Mouse (Mus musculus) MEL (cell line): ENCODE results near the gene Bmp8b. TPM values are rescaled to one million over a fixed set of nuclear protein-coding genes. Genes with fewer than 3 reads are reported as not detected.

Experiments
- DNase-seq: peaks from one replicate; pipeline ENCODE4 v3.0.0; 2011; ENCODE audit warnings: low read depth, low spot score
- H3K27ac ChIP-seq: 2 replicates; pipeline ENCODE4 v1.5.1; 2012; ENCODE audit warnings: low read depth, mild to moderate bottlenecking, control low read depth, low read length, moderate library complexity; ENCODE audit not compliant: control insufficient read depth
- H3K27me3 ChIP-seq, 2 experiments: fragments of 150-350 bp in 1 of 2; sonication (generic) in 1 of 2; 2 replicates each; pipeline ENCODE4 v1.6.1; 2012; ENCODE audit warnings: low read length in 2 of 2, mild to moderate bottlenecking in 2 of 2, improper control_type of control experiment in 1 of 2, moderate library complexity in 1 of 2; ENCODE audit not compliant: insufficient read depth in 2 of 2, control insufficient read depth in 1 of 2
- H3K36me3 ChIP-seq, 2 experiments: 2 replicates each; pipeline ENCODE4 v1.6.1; 2012 to 2014; ENCODE audit warnings: low read length in 2 of 2, improper control_type of control experiment in 1 of 2, inconsistent platforms in 1 of 2, mild to moderate bottlenecking in 1 of 2; ENCODE audit not compliant: insufficient read depth in 2 of 2, control insufficient read depth in 1 of 2
- H3K4me1 ChIP-seq, 2 experiments: fragments of 150-350 bp in 1 of 2; sonication (generic) in 1 of 2; 2 replicates each; pipeline ENCODE4 v1.6.1; 2012; ENCODE audit warnings: low read length in 2 of 2, improper control_type of control experiment in 1 of 2, mild to moderate bottlenecking in 1 of 2; ENCODE audit not compliant: insufficient read depth in 2 of 2, control insufficient read depth in 1 of 2
- H3K4me3 ChIP-seq, 2 experiments: fragments of 150-350 bp in 1 of 2; sonication (generic) in 1 of 2; 2 replicates each; pipeline ENCODE4 v1.5.1; 2012; ENCODE audit warnings: low read depth in 2 of 2, low read length in 2 of 2, mild to moderate bottlenecking in 2 of 2, moderate library complexity in 2 of 2, control low read depth in 1 of 2, improper control_type of control experiment in 1 of 2; ENCODE audit not compliant: control insufficient read depth in 1 of 2, insufficient read depth in 1 of 2
- H3K79me2 ChIP-seq: 2 replicates; pipeline ENCODE4 v1.6.1; 2012; ENCODE audit warnings: mild to moderate bottlenecking, low read length, moderate library complexity; ENCODE audit not compliant: control insufficient read depth, poor library complexity, insufficient read depth
- H3K9ac ChIP-seq: 2 replicates; pipeline ENCODE4 v1.6.1; 2012; ENCODE audit warnings: low read depth, mild to moderate bottlenecking, control low read depth, low read length, moderate library complexity; ENCODE audit not compliant: control insufficient read depth, poor library complexity, severe bottlenecking
- H3K9me3 ChIP-seq: fragments of 150-350 bp; sonication (generic); replicated peaks from 2 replicates; pipeline ENCODE4 v1.6.1; 2012; ENCODE audit warnings: mild to moderate bottlenecking, low read length, improper control_type of control experiment, moderate library complexity; ENCODE audit not compliant: insufficient read depth
- CTCF ChIP-seq, 3 experiments: IDR thresholded peaks in 2 of 3; conservative IDR thresholded peaks in 1 of 3; 2 replicates each; pipeline ENCODE4 v1.5.1; 2011 to 2012; ENCODE audit warnings: low read length in 3 of 3, low read depth in 2 of 3, mild to moderate bottlenecking in 2 of 3, improper control_type of control experiment in 1 of 3, inconsistent platforms in 1 of 3, mixed read lengths in 1 of 3, moderate library complexity in 1 of 3; ENCODE audit not compliant: control insufficient read depth in 1 of 3, insufficient read depth in 1 of 3, poor library complexity in 1 of 3, severe bottlenecking in 1 of 3
- E2F4 ChIP-seq: IDR thresholded peaks from 2 replicates; pipeline ENCODE4 v1.6.1; 2011; ENCODE audit warnings: low read depth, low read length, improper control_type of control experiment, borderline replicate concordance
- ELF1 ChIP-seq: IDR thresholded peaks from 2 replicates; pipeline ENCODE4 v1.6.1; 2014; ENCODE audit warnings: low read depth, mild to moderate bottlenecking, inconsistent platforms, low read length, improper control_type of control experiment, moderate library complexity
- EP300 ChIP-seq, 2 experiments: IDR thresholded peaks; 2 replicates each; pipeline ENCODE4 v1.6.1; 2011; ENCODE audit warnings: improper control_type of control experiment in 2 of 2, low read length in 2 of 2, low read depth in 1 of 2, mild to moderate bottlenecking in 1 of 2
- ETS1 ChIP-seq: IDR thresholded peaks from 2 replicates; pipeline ENCODE4 v1.6.1; 2012; ENCODE audit warnings: low read depth, mild to moderate bottlenecking, inconsistent platforms, low read length, improper control_type of control experiment, moderate library complexity
- GATA1 ChIP-seq: IDR thresholded peaks from 2 replicates; pipeline ENCODE4 v1.6.1; 2011; ENCODE audit warnings: low read depth, low read length, improper control_type of control experiment
- JUND ChIP-seq: IDR thresholded peaks from 2 replicates; pipeline ENCODE4 v1.6.1; 2011; ENCODE audit warnings: low read depth, mild to moderate bottlenecking, improper control_type of control experiment, low read length
- MAFK ChIP-seq: IDR thresholded peaks from 2 replicates; pipeline ENCODE4 v1.6.1; 2011; ENCODE audit warnings: low read depth, mild to moderate bottlenecking, low read length, improper control_type of control experiment, borderline replicate concordance
- MAX ChIP-seq: IDR thresholded peaks from 2 replicates; pipeline ENCODE4 v1.6.1; 2011; ENCODE audit warnings: low read length, improper control_type of control experiment
- MEF2A ChIP-seq: IDR thresholded peaks from 2 replicates; pipeline ENCODE4 v1.6.1; 2014; ENCODE audit warnings: low read depth, mild to moderate bottlenecking, inconsistent platforms, low read length, improper control_type of control experiment; ENCODE audit not compliant: poor library complexity, insufficient replicate concordance, severe bottlenecking; ENCODE audit errors: extremely low read depth
- MXI1 ChIP-seq: IDR thresholded peaks from 2 replicates; pipeline ENCODE4 v1.6.1; 2011; ENCODE audit warnings: mild to moderate bottlenecking, low read depth, low read length, improper control_type of control experiment
- MYC ChIP-seq: IDR thresholded peaks from 2 replicates; pipeline ENCODE4 v1.6.1; 2011; ENCODE audit warnings: low read depth, mild to moderate bottlenecking, low read length, improper control_type of control experiment, moderate library complexity
- NRF1 ChIP-seq: IDR thresholded peaks from 2 replicates; pipeline ENCODE4 v1.6.1; 2014; ENCODE audit warnings: low read depth, mild to moderate bottlenecking, inconsistent platforms, low read length, improper control_type of control experiment, moderate library complexity; ENCODE audit not compliant: poor library complexity, insufficient read depth, severe bottlenecking
- POLR2A ChIP-seq, 2 experiments: IDR thresholded peaks; 2 replicates each; pipeline ENCODE4 v1.6.1; 2011 to 2012; ENCODE audit warnings: low read length in 2 of 2, mild to moderate bottlenecking in 2 of 2, control low read depth in 1 of 2, improper control_type of control experiment in 1 of 2, low read depth in 1 of 2, moderate library complexity in 1 of 2; ENCODE audit not compliant: control insufficient read depth in 1 of 2, insufficient read depth in 1 of 2, poor library complexity in 1 of 2
- POLR2AphosphoS2 ChIP-seq: IDR thresholded peaks from 2 replicates; pipeline ENCODE4 v1.6.1; 2011; ENCODE audit warnings: low read length, improper control_type of control experiment
- POLR2AphosphoS5 ChIP-seq: IDR thresholded peaks from 2 replicates; pipeline ENCODE4 v1.6.1; 2012; ENCODE audit warnings: low read depth, borderline replicate concordance, mild to moderate bottlenecking, inconsistent platforms, low read length, moderate library complexity, mixed read lengths
- RAD21 ChIP-seq: IDR thresholded peaks from 2 replicates; pipeline ENCODE4 v1.6.1; 2011; ENCODE audit warnings: mild to moderate bottlenecking, low read depth, low read length, improper control_type of control experiment
- RCOR1 ChIP-seq: IDR thresholded peaks from 2 replicates; pipeline ENCODE4 v1.6.1; 2012; ENCODE audit warnings: low read depth, mild to moderate bottlenecking, inconsistent platforms, low read length, improper control_type of control experiment
- SMC3 ChIP-seq: IDR thresholded peaks from 2 replicates; pipeline ENCODE4 v1.6.1; 2011; ENCODE audit warnings: low read depth, low read length, improper control_type of control experiment
- TBP ChIP-seq: IDR thresholded peaks from 2 replicates; pipeline ENCODE4 v1.8.0; 2011; ENCODE audit warnings: low read depth, low read length, improper control_type of control experiment
- TCF12 ChIP-seq: IDR thresholded peaks from 2 replicates; pipeline ENCODE4 v1.6.1; 2014; ENCODE audit warnings: low read depth, mild to moderate bottlenecking, inconsistent platforms, low read length, improper control_type of control experiment, moderate library complexity
- USF1 ChIP-seq: IDR thresholded peaks from 2 replicates; pipeline ENCODE4 v1.6.1; 2014; ENCODE audit warnings: low read depth, mild to moderate bottlenecking, inconsistent platforms, low read length, improper control_type of control experiment, moderate library complexity
- USF2 ChIP-seq, 2 experiments: IDR thresholded peaks; 2 replicates each; pipeline ENCODE4 v1.6.1; 2011 to 2012; ENCODE audit warnings: improper control_type of control experiment in 2 of 2, low read length in 2 of 2, borderline replicate concordance in 1 of 2, inconsistent platforms in 1 of 2, low read depth in 1 of 2, mild to moderate bottlenecking in 1 of 2; ENCODE audit not compliant: insufficient read depth in 1 of 2
- ZC3H11A ChIP-seq: IDR thresholded peaks from 2 replicates; pipeline ENCODE4 v1.6.1; 2012; ENCODE audit warnings: low read depth, mild to moderate bottlenecking, inconsistent platforms, low read length, improper control_type of control experiment
- ZKSCAN1 ChIP-seq: IDR thresholded peaks from 2 replicates; pipeline ENCODE4 v1.6.1; 2012; ENCODE audit warnings: low read depth, mild to moderate bottlenecking, inconsistent platforms, low read length, improper control_type of control experiment, moderate library complexity
- ZMIZ1 ChIP-seq: IDR thresholded peaks from 2 replicates; pipeline ENCODE4 v1.6.1; 2012; ENCODE audit warnings: low read depth, mild to moderate bottlenecking, inconsistent platforms, low read length, improper control_type of control experiment, moderate library complexity
- ZNF384 ChIP-seq: IDR thresholded peaks from 2 replicates; pipeline ENCODE4 v1.6.1; 2012; ENCODE audit warnings: low read depth, mild to moderate bottlenecking, inconsistent platforms, low read length, improper control_type of control experiment
- polyA plus RNA-seq, 2 experiments: library from polyadenylated mRNA; stranded (reverse) in 1 of 2; unstranded in 1 of 2; fragments of >175 nt in 1 of 2; fragments of >200 nt in 1 of 2; gene quantifications; 2 replicates each; pipeline versions ENCODE4 v1.2.1 to v1.2.4; 2012; ENCODE audit warnings: low replicate concordance in 2 of 2, low read depth in 1 of 2; ENCODE audit not compliant: insufficient read length in 2 of 2, insufficient read depth in 1 of 2, missing spikeins in 1 of 2
- total RNA-seq: library from RNA; depleted of rRNA; stranded (reverse); fragments of 300-350 nt; gene quantifications from 2 replicates; pipeline ENCODE4 v1.2.3, GENCODE M21; 2012

Gene Bmp8b
- total and polyA plus RNA-seq, 3 experiments, result 0.06 to 0.08 TPM; not detected in 1

DNA sequence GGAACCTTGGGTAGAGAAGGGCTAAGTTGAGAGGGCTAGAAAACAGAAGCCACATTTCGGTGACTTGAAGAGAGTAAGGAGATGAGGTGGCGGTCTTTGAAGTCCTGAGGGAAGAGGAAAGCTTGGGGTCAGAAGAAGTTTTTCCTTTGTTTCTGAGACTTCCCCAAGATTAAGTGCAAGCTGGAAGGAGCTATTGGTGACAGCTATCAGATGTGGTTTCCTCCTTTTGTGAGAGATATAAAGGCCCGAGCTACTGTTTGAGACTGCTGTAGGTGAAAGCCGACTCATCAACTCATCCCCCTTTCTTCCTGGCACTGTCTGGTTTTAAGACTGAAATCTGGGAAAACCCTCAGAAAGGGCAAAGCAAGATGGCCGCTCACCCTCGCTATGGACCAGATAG, 36.3 kb upstream of the Bmp8b start:
- TF ChIP-seq USF1 (no peak), E2F4 (no peak), POLR2AphosphoS5 (no peak), ELF1 (0 out of 2 replicates have a peak, but pooled peaks have one; percentile 18), GATA1 (peak; percentile 60), RCOR1 (peak; percentile 51), EP300 (IDR thresholded peaks at IDR 0.05; ENCODE audit: low read depth in 1 of 2, low read length in 2 of 2) (peak; percentile 13 to 55; a peak in 2 of 4 replicates), TCF12 (peak; percentile 25; the same call in 1 of the 2 replicates)

DNA sequence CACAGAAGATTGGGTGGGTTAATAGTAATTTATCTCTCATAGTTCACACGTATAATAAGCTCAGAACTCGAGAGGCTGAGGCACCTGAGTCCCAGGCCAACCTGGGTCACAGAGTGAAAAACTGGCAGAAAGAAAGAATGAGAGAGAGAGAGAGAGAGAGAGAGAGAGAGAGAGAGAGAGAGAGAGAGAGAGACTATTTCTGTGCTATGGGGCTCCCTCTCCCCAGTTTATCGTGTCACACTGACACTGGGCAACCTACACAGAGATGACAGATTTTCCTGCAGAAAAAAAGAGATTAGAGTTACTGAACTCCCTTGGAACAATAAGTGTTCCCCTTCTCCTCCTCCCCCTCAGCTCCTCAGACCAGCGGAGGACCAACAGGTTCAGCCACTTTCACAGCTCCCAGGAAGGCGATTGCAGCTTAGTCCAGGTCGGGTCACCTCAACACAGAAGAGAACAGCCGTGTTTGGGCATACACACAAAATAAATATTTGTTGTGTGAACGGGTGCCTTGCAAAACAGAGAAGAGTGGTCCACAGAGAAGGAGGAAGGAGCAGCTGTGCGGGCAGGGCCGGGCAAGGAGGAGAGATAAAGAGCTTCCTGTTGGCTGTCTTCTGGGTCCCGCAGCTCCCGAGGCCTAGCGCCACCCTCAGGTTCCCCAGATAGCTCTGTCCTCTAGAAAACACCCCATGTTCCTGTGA, 33.5 kb upstream of the Bmp8b start:
- Histone ChIP-seq H3K4me1 (peaks cover 12 to 21% of the 10 kb centered on the region in 2 experiments), H3K9ac (peak overlapping the region; percentile 45), H3K36me3 (peaks cover 0 to 10% of the 10 kb centered on the region in 2 experiments; a peak in 2 of 4 replicates), H3K4me3 (peak overlapping the region; percentile 32 to 42), H3K27ac (peak overlapping the region; percentile 77), H3K9me3 (no peaks in the 10 kb centered on the region), H3K27me3 (no peaks in the 10 kb centered on the region), H3K79me2 (no peaks in the 10 kb centered on the region)
- peak; percentile 92 for DNase-seq
- TF ChIP-seq POLR2AphosphoS2, result no peak
- TF ChIP-seq ZKSCAN1, result no peak
- TF ChIP-seq MEF2A, result no peak
- TF ChIP-seq TCF12, result peak; percentile 39
- peak; percentile 95 for TF ChIP-seq JUND
- peak; percentile 78 for TF ChIP-seq GATA1
- TF ChIP-seq USF1, result no peak
- TF ChIP-seq MAFK, result no peak
- TF ChIP-seq MXI1, result no peak; the same call in 1 of the 2 replicates
- peak; percentile 38 to 80 (median 76) for TF ChIP-seq CTCF (IDR thresholded peaks at IDR 0.05 in 2 of 3, conservative IDR thresholded peaks at IDR 0.05 in 1 of 3; ENCODE audit: control insufficient read depth in 1 of 3, insufficient read depth in 1 of 3, low read depth in 2 of 3, low read length in 3 of 3, poor library complexity in 1 of 3, severe bottlenecking in 1 of 3)
- TF ChIP-seq ZNF384, result no peak
- 0 out of 2 replicates have a peak, but pooled peaks have one; percentile 16 for TF ChIP-seq RCOR1
- no peak for TF ChIP-seq USF2 (IDR thresholded peaks at IDR 0.05; ENCODE audit: borderline replicate concordance in 1 of 2, insufficient read depth in 1 of 2, low read depth in 1 of 2, low read length in 2 of 2)
- TF ChIP-seq RAD21, result peak; percentile 40
- TF ChIP-seq ZC3H11A, result no peak
- peak; percentile 70 for TF ChIP-seq ETS1
- TF ChIP-seq SMC3, result peak; percentile 57
- TF ChIP-seq ZMIZ1, result no peak
- no peak for TF ChIP-seq MAX
- no peak for TF ChIP-seq POLR2AphosphoS5
- no peak for TF ChIP-seq TBP
- TF ChIP-seq POLR2A (IDR thresholded peaks at IDR 0.05; ENCODE audit: control insufficient read depth in 1 of 2, insufficient read depth in 1 of 2, low read depth in 1 of 2, low read length in 2 of 2, poor library complexity in 1 of 2), result no peak
- TF ChIP-seq NRF1, result no peak
- no peak for TF ChIP-seq MYC
- TF ChIP-seq E2F4, result no peak

More for the DNA sequence above, 36.3 kb upstream of the Bmp8b start:
- H3K79me2 ChIP-seq, result no peaks in the 10 kb centered on the region
- H3K27ac ChIP-seq, result peak overlapping the region; percentile 12; the same call in 1 of the 2 replicates
- H3K9ac ChIP-seq, result peak overlapping the region; percentile 11; the same call in 1 of the 2 replicates
- DNase-seq, result peak; percentile 34
- H3K4me3 ChIP-seq, result peak overlapping the region; percentile 8 to 55; a peak in 3 of 4 replicates
- peaks cover 12 to 21% of the 10 kb centered on the region in 2 experiments for H3K4me1 ChIP-seq
- no peaks in the 10 kb centered on the region for H3K27me3 ChIP-seq
- H3K9me3 ChIP-seq, result no peaks in the 10 kb centered on the region
- H3K36me3 ChIP-seq, result peaks cover 0 to 10% of the 10 kb centered on the region in 2 experiments; a peak in 2 of 4 replicates
